Mouse (Mus musculus) embryonic facial prominence, embryonic 13.5 days (tissue): Measurements from ENCODE around the gene Lingo2. TPM values are rescaled to one million over a fixed set of nuclear protein-coding genes. Genes with fewer than 3 reads are reported as not detected.

Experiments used
- ATAC-seq: fragments of 200-750 bp; cut with Nextera tagmentation; 2 replicates; pipeline ENCODE4 v1.8.0; 2017; ENCODE audit warnings: low read depth; ENCODE audit not compliant: insufficient number of reproducible peaks, insufficient read depth, low FRiP score, low TSS enrichment
- H3K27ac ChIP-seq: fragments of 300-500 bp; sonication (generic); 2 replicates; pipeline ENCODE4 v1.5.1; 2015; ENCODE audit warnings: moderate library complexity, mild to moderate bottlenecking, inconsistent platforms
- H3K27me3 ChIP-seq: fragments of 300-500 bp; sonication (generic); 2 replicates; pipeline ENCODE4 v1.6.1; 2015; ENCODE audit warnings: mild to moderate bottlenecking, inconsistent platforms
- H3K36me3 ChIP-seq: fragments of 300-500 bp; sonication (generic); 2 replicates; pipeline ENCODE4 v1.6.1; 2015; ENCODE audit warnings: mild to moderate bottlenecking, inconsistent platforms
- H3K4me1 ChIP-seq: fragments of 300-500 bp; sonication (generic); 2 replicates; pipeline ENCODE4 v1.6.1; 2015; ENCODE audit warnings: inconsistent platforms
- H3K4me2 ChIP-seq: fragments of 300-500 bp; sonication (generic); 2 replicates; pipeline ENCODE4 v1.6.1; 2015; ENCODE audit warnings: moderate library complexity, mild to moderate bottlenecking, inconsistent platforms
- H3K4me3 ChIP-seq: fragments of 300-500 bp; sonication (generic); 2 replicates; pipeline ENCODE4 v1.5.1; 2015; ENCODE audit warnings: mild to moderate bottlenecking, inconsistent platforms
- H3K9ac ChIP-seq: fragments of 300-500 bp; sonication (generic); 2 replicates; pipeline ENCODE4 v1.6.1; 2015; ENCODE audit warnings: mild to moderate bottlenecking, inconsistent platforms
- H3K9me3 ChIP-seq: fragments of 300-500 bp; sonication (generic); 2 replicates; pipeline ENCODE4 v1.6.1; 2016; ENCODE audit warnings: inconsistent platforms
- WGBS: fragments of 180-500 bp; shearing (Covaris S2); methylation state at CpG from one replicate; pipeline ENCODE4 v1.1.7; 2015; ENCODE audit warnings: mixed read lengths; 5-methylcytosine and 5-hydroxymethylcytosine counted together
- polyA plus RNA-seq: library from polyadenylated mRNA; unstranded; fragments of >200 nt; fragmentation: Nextera tagmentation; extraction: Ambion mirVana; gene quantifications from 2 replicates; pipeline ENCODE4 v1.2.1, GENCODE M21; 2015

Gene Lingo2
- polyA plus RNA-seq, 1 experiment from 2014 or later = 6.9 TPM

GRCm38 (mm10) chr4:35806881-35807464 lies 1144.6 kb downstream of the Lingo2 start:
- Histone ChIP-seq H3K4me1 (no peaks in the 10 kb centered on the region), H3K9me3 (no peaks in the 10 kb centered on the region), H3K36me3 (no peaks in the 10 kb centered on the region), H3K27ac (no peak overlapping the region), H3K27me3 (no peaks in the 10 kb centered on the region), H3K4me2 (no peak overlapping the region), H3K4me3 (no peak overlapping the region), H3K9ac (no peak overlapping the region)
- no peak for ATAC-seq
- 72% methylated on average over 2 of the region's 2 CpGs for WGBS

- 69% methylated on average over 5 of the region's 5 CpGs for WGBS
Observed at GRCm38 (mm10) chr4:35784255-35784921, 1167.2 kb downstream of the Lingo2 start.

GRCm38 (mm10) chr4:35770810-35771209 lies 1180.7 kb downstream of the Lingo2 start:
- Histone ChIP-seq H3K4me2 (no peak overlapping the region), H3K9me3 (no peaks in the 10 kb centered on the region), H3K4me3 (no peak overlapping the region), H3K9ac (no peak overlapping the region), H3K27ac (no peak overlapping the region), H3K4me1 (no peaks in the 10 kb centered on the region), H3K27me3 (no peaks in the 10 kb centered on the region), H3K36me3 (no peaks in the 10 kb centered on the region)
- no peak for ATAC-seq
- WGBS = 62% methylated on average over 7 of the region's 7 CpGs

More at GRCm38 (mm10) chr4:35784255-35784921, 1167.2 kb downstream of the Lingo2 start:
- H3K4me2 ChIP-seq = no peak overlapping the region
- H3K9me3 ChIP-seq = no peaks in the 10 kb centered on the region
- no peak overlapping the region for H3K4me3 ChIP-seq
- H3K27me3 ChIP-seq = no peaks in the 10 kb centered on the region
- H3K27ac ChIP-seq = no peak overlapping the region
- no peak for ATAC-seq
- H3K36me3 ChIP-seq = no peaks in the 10 kb centered on the region
- no peaks in the 10 kb centered on the region for H3K4me1 ChIP-seq
- no peak overlapping the region for H3K9ac ChIP-seq

GRCm38 (mm10) chr4:35766905-35767304 lies 1184.6 kb downstream of the Lingo2 start:
- no peak overlapping the region for H3K9ac ChIP-seq
- H3K4me2 ChIP-seq = no peak overlapping the region
- no peaks in the 10 kb centered on the region for H3K9me3 ChIP-seq
- no peaks in the 10 kb centered on the region for H3K4me1 ChIP-seq
- no peak overlapping the region for H3K4me3 ChIP-seq
- H3K36me3 ChIP-seq = no peaks in the 10 kb centered on the region
- no peaks in the 10 kb centered on the region for H3K27me3 ChIP-seq
- ATAC-seq = no peak
- H3K27ac ChIP-seq = no peak overlapping the region
- 79% methylated on average over 6 of the region's 6 CpGs for WGBS

- Histone ChIP-seq H3K9me3 (no peaks in the 10 kb centered on the region), H3K36me3 (no peaks in the 10 kb centered on the region), H3K4me3 (no peak overlapping the region), H3K4me1 (no peaks in the 10 kb centered on the region), H3K27ac (no peak overlapping the region), H3K27me3 (no peaks in the 10 kb centered on the region), H3K4me2 (no peak overlapping the region), H3K9ac (no peak overlapping the region)
- 77% methylated on average over 5 of the region's 5 CpGs for WGBS
- no peak for ATAC-seq
Observed at GRCm38 (mm10) chr4:35761181-35761580, 1190.4 kb downstream of the Lingo2 start.

- no peak overlapping the region for H3K27ac ChIP-seq
- no peaks in the 10 kb centered on the region for H3K4me1 ChIP-seq
- H3K9ac ChIP-seq = no peak overlapping the region
- H3K36me3 ChIP-seq = no peaks in the 10 kb centered on the region
- no peaks in the 10 kb centered on the region for H3K27me3 ChIP-seq
- H3K9me3 ChIP-seq = no peaks in the 10 kb centered on the region
- ATAC-seq = no peak
- 38% methylated on average over 6 of the region's 6 CpGs for WGBS
- H3K4me2 ChIP-seq = no peak overlapping the region
- H3K4me3 ChIP-seq = no peak overlapping the region
Observed at GRCm38 (mm10) chr4:35752121-35752860, 1199.3 kb downstream of the Lingo2 start.

- Histone ChIP-seq H3K9me3 (no peaks in the 10 kb centered on the region), H3K36me3 (no peaks in the 10 kb centered on the region), H3K4me1 (no peaks in the 10 kb centered on the region), H3K4me3 (no peak overlapping the region), H3K27ac (no peak overlapping the region), H3K4me2 (no peak overlapping the region), H3K27me3 (no peaks in the 10 kb centered on the region), H3K9ac (no peak overlapping the region)
- ATAC-seq = no peak
- WGBS = 69% methylated on average over 6 of the region's 6 CpGs
Observed at GRCm38 (mm10) chr4:35746693-35747092, 1204.9 kb downstream of the Lingo2 start.

- Histone ChIP-seq H3K36me3 (no peaks in the 10 kb centered on the region), H3K4me1 (no peaks in the 10 kb centered on the region), H3K27me3 (no peaks in the 10 kb centered on the region), H3K9me3 (0 out of 2 replicates have a peak, but pooled peaks cover 7% of the 10 kb centered on the region), H3K9ac (no peak overlapping the region), H3K27ac (no peak overlapping the region), H3K4me3 (no peak overlapping the region), H3K4me2 (no peak overlapping the region)
- 46% methylated on average over 1 of the region's 1 CpGs for WGBS
- no peak for ATAC-seq
Observed at GRCm38 (mm10) chr4:35724774-35725173, 1226.8 kb downstream of the Lingo2 start.

GRCm38 (mm10) chr4:35704126-35704525 lies 1247.4 kb downstream of the Lingo2 start:
- Histone ChIP-seq H3K4me2 (no peak overlapping the region), H3K4me3 (no peak overlapping the region), H3K9ac (no peak overlapping the region), H3K27me3 (no peaks in the 10 kb centered on the region), H3K9me3 (no peaks in the 10 kb centered on the region), H3K27ac (no peak overlapping the region), H3K36me3 (no peaks in the 10 kb centered on the region), H3K4me1 (no peaks in the 10 kb centered on the region)
- WGBS = 28% methylated on average over 2 of the region's 2 CpGs
- no peak for ATAC-seq

- no peak overlapping the region for H3K4me2 ChIP-seq
- H3K4me3 ChIP-seq = no peak overlapping the region
- H3K36me3 ChIP-seq = no peaks in the 10 kb centered on the region
- H3K9me3 ChIP-seq = no peaks in the 10 kb centered on the region
- no peaks in the 10 kb centered on the region for H3K4me1 ChIP-seq
- no peak for ATAC-seq
- no peaks in the 10 kb centered on the region for H3K27me3 ChIP-seq
- WGBS = 63% methylated on average over 1 of the region's 1 CpGs
- H3K9ac ChIP-seq = no peak overlapping the region
- no peak overlapping the region for H3K27ac ChIP-seq
Observed at GRCm38 (mm10) chr4:35702661-35703060, 1248.9 kb downstream of the Lingo2 start.

- Histone ChIP-seq H3K4me1 (no peaks in the 10 kb centered on the region), H3K27ac (no peak overlapping the region), H3K27me3 (no peaks in the 10 kb centered on the region), H3K9me3 (no peaks in the 10 kb centered on the region), H3K9ac (no peak overlapping the region), H3K4me2 (no peak overlapping the region), H3K4me3 (no peak overlapping the region), H3K36me3 (no peaks in the 10 kb centered on the region)
- 78% methylated on average over 2 of the region's 2 CpGs for WGBS
- no peak for ATAC-seq
Observed at GRCm38 (mm10) chr4:35695137-35695522, 1256.4 kb downstream of the Lingo2 start.
